Mouse (Mus musculus): Measurements from ENCODE around the gene Gabbr2. TPM values are rescaled to one million over a fixed set of nuclear protein-coding genes. Genes with fewer than 3 reads are reported as not detected.

The Gabbr2 gene
- polyA plus RNA-seq, 1 experiment from 2014 or later, result 0.12 TPM

GRCm38 (mm10) chr4:46790609-46791267, 200.9 kb downstream of the Gabbr2 start:
- Histone ChIP-seq H3K4me3 (no peak overlapping the region), H3K9me3 (replicated peaks) (no peaks in the 10 kb centered on the region), H3K27ac (replicated peaks) (no peak overlapping the region; the same call in 1 of the 2 replicates), H3K4me1 (peaks cover 14% of the 10 kb centered on the region; the same call in 1 of the 2 replicates), H3K36me3 (no peaks in the 10 kb centered on the region), H3K27me3 (ENCODE audit: low read depth, poor library complexity, severe bottlenecking) (no peaks in the 10 kb centered on the region)
- WGBS, result 81% methylated on average over 9 of the region's 9 CpGs
- no peak for DNase-seq (ENCODE audit: low spot score)

GRCm38 (mm10) chr4:46784430-46785049, 207.1 kb downstream of the Gabbr2 start:
- H3K27ac ChIP-seq (replicated peaks), result no peak overlapping the region
- no peaks in the 10 kb centered on the region for H3K4me1 ChIP-seq
- H3K9me3 ChIP-seq (replicated peaks), result no peaks in the 10 kb centered on the region
- H3K27me3 ChIP-seq (ENCODE audit: low read depth, poor library complexity, severe bottlenecking), result no peaks in the 10 kb centered on the region
- no peaks in the 10 kb centered on the region for H3K36me3 ChIP-seq
- H3K4me3 ChIP-seq, result no peak overlapping the region
- no peak for DNase-seq (ENCODE audit: low spot score)
- 94% methylated on average over 14 of the region's 14 CpGs for WGBS

- peak; percentile 18 for DNase-seq (ENCODE audit: low spot score)
- whole genome bisulfite sequencing, result 60% methylated on average over 6 of the region's 6 CpGs
These were observed 210.6 kb downstream of the Gabbr2 start for GRCm38 (mm10) chr4:46781109-46781508.

DNA sequence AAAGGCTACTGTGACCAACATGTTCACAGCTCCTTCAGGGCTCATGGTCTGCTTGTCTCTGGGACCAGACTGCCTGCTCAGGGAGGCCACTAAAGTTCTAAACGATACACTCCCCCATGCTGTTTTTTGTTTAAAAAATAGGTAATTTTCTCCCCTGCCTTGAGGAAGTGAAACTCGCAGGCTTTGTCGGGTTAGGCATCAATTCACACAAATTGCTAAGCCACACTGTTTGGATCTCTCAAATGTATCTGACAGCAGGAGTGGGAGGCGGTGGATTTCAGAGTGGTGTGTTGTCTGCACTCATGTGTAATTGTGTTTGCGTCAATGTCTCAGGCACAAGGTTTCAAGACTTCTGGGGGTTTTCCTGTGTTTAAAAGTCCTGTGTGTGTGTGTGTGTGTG, 215.7 kb downstream of the Gabbr2 start:
- Histone ChIP-seq H3K4me3 (no peak overlapping the region), H3K4me1 (no peaks in the 10 kb centered on the region), H3K27me3 (ENCODE audit: low read depth, poor library complexity, severe bottlenecking) (no peaks in the 10 kb centered on the region), H3K36me3 (no peaks in the 10 kb centered on the region), H3K9me3 (replicated peaks) (peaks cover 7% of the 10 kb centered on the region; the same call in 1 of the 2 replicates), H3K27ac (replicated peaks) (no peak overlapping the region)
- 89% methylated on average over 5 of the region's 5 CpGs for WGBS
- no peak for DNase-seq (ENCODE audit: low spot score)

More at GRCm38 (mm10) chr4:46781109-46781508, 210.6 kb downstream of the Gabbr2 start:
- H3K4me1 ChIP-seq, result no peaks in the 10 kb centered on the region
- H3K27me3 ChIP-seq (ENCODE audit: low read depth, poor library complexity, severe bottlenecking), result no peaks in the 10 kb centered on the region
- no peaks in the 10 kb centered on the region for H3K36me3 ChIP-seq
- H3K27ac ChIP-seq (replicated peaks), result no peak overlapping the region
- peaks cover 7% of the 10 kb centered on the region; the same call in 1 of the 2 replicates for H3K9me3 ChIP-seq (replicated peaks)
- H3K4me3 ChIP-seq, result no peak overlapping the region

DNA sequence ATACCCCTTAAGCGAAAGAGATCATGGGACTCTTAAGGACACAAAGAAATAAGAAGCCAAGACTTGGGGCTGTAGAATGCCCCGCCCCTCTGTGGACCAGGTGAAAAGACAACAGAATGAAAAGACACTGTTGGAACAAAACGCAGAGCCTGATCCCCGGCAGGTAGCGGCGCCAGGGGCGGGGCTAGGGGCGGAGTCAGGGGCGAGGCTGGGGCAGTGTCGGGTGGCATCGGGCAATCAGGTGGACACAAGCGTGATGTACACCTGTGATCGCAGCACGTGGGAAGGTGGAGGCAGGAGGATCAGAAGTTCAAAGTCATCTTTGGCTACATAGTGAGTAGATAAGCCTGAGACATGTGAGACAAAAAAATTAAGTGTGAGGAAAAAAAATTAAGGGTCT, 217.0 kb downstream of the Gabbr2 start:
- Histone ChIP-seq H3K4me1 (no peaks in the 10 kb centered on the region), H3K36me3 (no peaks in the 10 kb centered on the region), H3K9me3 (replicated peaks) (peaks cover 7% of the 10 kb centered on the region; the same call in 1 of the 2 replicates), H3K27ac (replicated peaks) (no peak overlapping the region), H3K4me3 (no peak overlapping the region), H3K27me3 (ENCODE audit: low read depth, poor library complexity, severe bottlenecking) (no peaks in the 10 kb centered on the region)
- whole genome bisulfite sequencing, result 18% methylated on average over 14 of the region's 14 CpGs
- no peak for DNase-seq (ENCODE audit: low spot score)

DNA sequence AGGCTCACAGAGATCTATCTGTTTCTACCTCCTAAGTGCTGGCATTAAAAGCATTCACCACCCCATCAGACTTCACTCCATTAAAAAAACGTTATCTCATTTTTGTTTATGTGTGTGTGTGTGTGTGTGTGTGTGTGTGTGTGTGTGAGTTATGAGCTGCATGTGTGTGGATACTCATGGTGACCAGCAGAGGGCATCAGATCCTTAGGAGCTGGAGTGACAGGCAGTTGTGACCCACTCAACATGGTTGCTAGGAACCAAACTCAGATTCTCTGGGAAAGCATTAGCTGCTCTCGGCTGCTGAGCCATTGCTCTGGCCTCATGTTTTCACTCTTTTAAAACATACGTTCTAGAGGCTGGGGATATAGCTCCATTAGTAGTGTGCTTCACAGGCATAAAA, 218.4 kb downstream of the Gabbr2 start:
- peaks cover 7% of the 10 kb centered on the region; the same call in 1 of the 2 replicates for H3K9me3 ChIP-seq (replicated peaks)
- H3K4me1 ChIP-seq, result no peaks in the 10 kb centered on the region
- H3K27ac ChIP-seq (replicated peaks), result no peak overlapping the region
- no peak overlapping the region for H3K4me3 ChIP-seq
- no peaks in the 10 kb centered on the region for H3K36me3 ChIP-seq
- H3K27me3 ChIP-seq (ENCODE audit: low read depth, poor library complexity, severe bottlenecking), result no peaks in the 10 kb centered on the region
- 92% methylated on average over 3 of the region's 3 CpGs for WGBS
- DNase-seq (ENCODE audit: low spot score), result no peak

GRCm38 (mm10) chr4:46772591-46772990, 219.1 kb downstream of the Gabbr2 start:
- Histone ChIP-seq H3K9me3 (replicated peaks) (peaks cover 3% of the 10 kb centered on the region; the same call in 1 of the 2 replicates), H3K4me1 (no peaks in the 10 kb centered on the region), H3K4me3 (no peak overlapping the region), H3K27me3 (ENCODE audit: low read depth, poor library complexity, severe bottlenecking) (no peaks in the 10 kb centered on the region), H3K27ac (replicated peaks) (0 out of 2 replicates have a peak overlapping the region, but pooled peaks have one; percentile 23), H3K36me3 (no peaks in the 10 kb centered on the region)
- WGBS, result 90% methylated on average over 2 of the region's 2 CpGs
- DNase-seq (ENCODE audit: low spot score), result no peak

GRCm38 (mm10) chr4:46771116-46771515, 220.6 kb downstream of the Gabbr2 start:
- H3K27ac ChIP-seq (replicated peaks), result no peak overlapping the region
- DNase-seq (ENCODE audit: low spot score), result no peak
- no peaks in the 10 kb centered on the region for H3K36me3 ChIP-seq
- WGBS, result 95% methylated on average over 12 of the region's 12 CpGs
- H3K27me3 ChIP-seq (ENCODE audit: low read depth, poor library complexity, severe bottlenecking), result no peaks in the 10 kb centered on the region
- H3K4me3 ChIP-seq, result no peak overlapping the region
- no peaks in the 10 kb centered on the region for H3K9me3 ChIP-seq (replicated peaks)
- 0 out of 2 replicates have a peak, but pooled peaks cover 1% of the 10 kb centered on the region for H3K4me1 ChIP-seq

GRCm38 (mm10) chr4:46770635-46771034, 221.0 kb downstream of the Gabbr2 start:
- Histone ChIP-seq H3K4me1 (0 out of 2 replicates have a peak, but pooled peaks cover 3% of the 10 kb centered on the region), H3K4me3 (no peak overlapping the region), H3K27me3 (ENCODE audit: low read depth, poor library complexity, severe bottlenecking) (no peaks in the 10 kb centered on the region), H3K9me3 (replicated peaks) (no peaks in the 10 kb centered on the region), H3K36me3 (no peaks in the 10 kb centered on the region), H3K27ac (replicated peaks) (no peak overlapping the region)
- WGBS, result 97% methylated on average over 2 of the region's 2 CpGs
- no peak for DNase-seq (ENCODE audit: low spot score)

DNA sequence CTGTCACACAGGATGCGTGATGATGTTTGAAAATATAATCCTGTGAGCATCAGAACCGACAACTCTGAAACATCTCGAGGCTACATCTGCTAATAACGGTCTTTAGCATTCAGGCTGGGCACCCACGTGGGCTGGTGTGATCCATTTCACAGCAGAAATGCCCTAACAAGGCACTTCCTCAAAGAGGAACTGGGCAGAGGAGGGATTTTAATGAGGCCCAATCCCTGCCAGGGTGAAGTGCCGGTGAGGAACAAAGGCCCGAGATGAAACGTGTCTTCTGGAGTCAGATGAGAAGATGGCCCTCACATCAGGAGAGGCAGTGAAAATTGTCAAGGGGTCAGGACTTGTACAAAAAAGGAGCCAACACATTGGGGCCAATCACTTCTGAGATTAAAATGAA, 221.6 kb downstream of the Gabbr2 start:
- DNase-seq (ENCODE audit: low spot score), result no peak
- WGBS, result 89% methylated on average over 8 of the region's 8 CpGs
- H3K4me3 ChIP-seq, result no peak overlapping the region
- no peaks in the 10 kb centered on the region for H3K27me3 ChIP-seq (ENCODE audit: low read depth, poor library complexity, severe bottlenecking)
- H3K9me3 ChIP-seq (replicated peaks), result no peaks in the 10 kb centered on the region
- no peak overlapping the region for H3K27ac ChIP-seq (replicated peaks)
- H3K36me3 ChIP-seq, result no peaks in the 10 kb centered on the region
- 0 out of 2 replicates have a peak, but pooled peaks cover 3% of the 10 kb centered on the region for H3K4me1 ChIP-seq

GRCm38 (mm10) chr4:46766326-46766725, 225.3 kb downstream of the Gabbr2 start:
- Histone ChIP-seq H3K27ac (replicated peaks) (no peak overlapping the region), H3K36me3 (no peaks in the 10 kb centered on the region), H3K27me3 (ENCODE audit: low read depth, poor library complexity, severe bottlenecking) (no peaks in the 10 kb centered on the region), H3K4me1 (0 out of 2 replicates have a peak, but pooled peaks cover 3% of the 10 kb centered on the region), H3K9me3 (replicated peaks) (no peaks in the 10 kb centered on the region), H3K4me3 (no peak overlapping the region)
- no peak for DNase-seq (ENCODE audit: low spot score)
- WGBS, result 75% methylated on average over 7 of the region's 7 CpGs

DNA sequence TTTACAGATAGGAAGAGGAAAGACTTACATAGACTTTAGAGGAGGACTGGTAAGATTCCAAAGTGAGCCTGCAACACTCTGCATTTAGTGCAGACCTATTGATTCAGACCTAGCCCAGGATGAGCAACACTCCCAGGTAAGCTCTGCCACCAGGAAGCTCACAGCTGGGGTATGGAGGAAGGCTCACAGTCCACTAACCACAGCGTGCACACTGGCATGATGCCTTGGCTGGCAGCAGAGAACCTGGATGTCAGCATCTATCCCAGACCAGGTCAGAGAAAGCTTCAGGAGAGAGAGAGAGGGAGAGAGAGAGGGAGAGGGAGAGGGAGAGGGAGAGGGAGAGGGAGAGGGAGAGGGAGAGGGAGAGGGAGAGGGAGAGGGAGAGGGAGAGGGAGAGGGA, 231.8 kb downstream of the Gabbr2 start:
- 65% methylated on average over 1 of the region's 1 CpGs for WGBS
- H3K27ac ChIP-seq (replicated peaks), result no peak overlapping the region
- DNase-seq (ENCODE audit: low spot score), result no peak

More for the DNA sequence above, 231.8 kb downstream of the Gabbr2 start:
- Histone ChIP-seq H3K27me3 (ENCODE audit: low read depth, poor library complexity, severe bottlenecking) (no peaks in the 10 kb centered on the region), H3K9me3 (replicated peaks) (no peaks in the 10 kb centered on the region), H3K36me3 (no peaks in the 10 kb centered on the region), H3K4me3 (no peak overlapping the region), H3K4me1 (peaks cover 3% of the 10 kb centered on the region)

Measured in midbrain, embryonic 10.5 days (tissue).